Mouse (Mus musculus) gastrocnemius, postnatal 14 days (tissue): ENCODE results near the gene Tacr2. TPM values are rescaled to one million over a fixed set of nuclear protein-coding genes. Genes with fewer than 3 reads are reported as not detected.

Source experiments
- DNase-seq: peaks from one replicate; pipeline ENCODE4 v3.0.0; 2021; ENCODE audit warnings: mixed read lengths
- intact Hi-C: fragments of 180-260 bp; cut with DNase I; formaldehyde crosslinking; loops from one replicate; pipeline ENCODE4 v1.15.1; 2025; ENCODE audit warnings: low total_unique reads
- total RNA-seq, 2 experiments: library from RNA; stranded (reverse); gene quantifications; 2 replicates each; pipeline ENCODE4 v1.2.3; 2021

The Tacr2 gene
- total RNA-seq, 2 experiments from 2014 or later = not detected

GRCm38 (mm10) chr10:62236165-62236564 is 16.1 kb upstream of the Tacr2 start:
- DNase-seq = no peak

DNA sequence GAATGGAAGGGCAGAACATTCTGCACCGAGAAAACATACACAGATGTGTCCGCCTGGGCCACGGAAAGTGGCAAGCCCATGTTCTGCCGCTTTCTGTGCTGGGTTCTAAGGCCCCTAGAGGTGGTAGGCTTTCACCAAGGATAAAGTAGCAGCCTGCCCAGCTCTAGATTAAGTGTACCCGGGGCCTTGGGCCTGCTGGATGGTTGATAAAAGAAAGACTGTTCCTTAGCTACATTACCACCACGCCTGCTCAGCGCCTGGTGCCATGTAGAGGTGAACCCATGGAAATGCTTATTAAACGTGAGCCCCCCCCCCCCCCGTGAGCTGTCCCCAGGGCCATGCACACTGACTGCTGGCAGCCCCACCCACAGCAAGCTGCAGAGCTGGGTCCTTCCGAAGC is 15.0 kb upstream of the Tacr2 start:
- intact Hi-C loops = no loop called here
- DNase-seq = no peak

More at GRCm38 (mm10) chr10:62236165-62236564, 16.1 kb upstream of the Tacr2 start:
- intact Hi-C loops = no loop called here

DNA sequence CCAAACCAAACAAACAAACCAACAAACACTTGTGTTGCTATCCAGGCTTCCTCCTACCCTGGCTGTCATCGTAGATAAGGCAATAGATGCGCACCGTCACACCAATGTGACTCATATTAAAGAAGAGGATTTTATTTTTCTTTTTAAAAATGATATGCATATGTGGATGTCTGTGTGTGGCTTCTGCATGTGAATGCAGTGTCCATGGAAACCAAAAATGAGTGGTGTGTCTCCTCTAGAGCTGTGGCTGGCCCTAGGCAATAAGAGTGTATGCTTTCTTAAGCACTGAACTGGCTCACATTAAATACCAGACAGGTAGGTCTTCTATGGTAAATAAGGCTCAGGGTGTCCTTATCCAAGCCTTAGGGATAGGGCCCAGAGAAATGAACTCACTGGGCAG is 13.6 kb upstream of the Tacr2 start:
- intact Hi-C loops = no loop called here
- DNase-seq = no peak

DNA sequence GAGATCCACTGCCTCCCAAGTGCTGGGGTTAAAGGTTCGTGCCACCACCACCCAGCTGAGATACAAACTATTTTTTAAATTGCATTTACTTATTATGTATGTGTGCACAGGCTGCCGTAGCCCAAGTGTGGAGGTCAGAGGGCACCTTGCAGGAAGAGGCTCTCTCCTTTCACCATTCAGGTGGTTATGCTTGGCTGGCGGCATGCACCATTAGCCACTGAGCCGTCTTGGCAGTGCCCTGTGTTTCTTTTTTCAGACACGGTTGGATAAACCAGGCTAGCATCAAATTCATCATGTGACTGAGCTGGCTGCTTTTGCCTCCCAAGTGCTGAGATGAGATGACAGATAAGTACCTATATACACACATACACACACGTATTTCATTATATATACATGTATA is 13.0 kb upstream of the Tacr2 start:
- peak; percentile 63 for DNase-seq
- intact Hi-C loops = no loop called here

DNA sequence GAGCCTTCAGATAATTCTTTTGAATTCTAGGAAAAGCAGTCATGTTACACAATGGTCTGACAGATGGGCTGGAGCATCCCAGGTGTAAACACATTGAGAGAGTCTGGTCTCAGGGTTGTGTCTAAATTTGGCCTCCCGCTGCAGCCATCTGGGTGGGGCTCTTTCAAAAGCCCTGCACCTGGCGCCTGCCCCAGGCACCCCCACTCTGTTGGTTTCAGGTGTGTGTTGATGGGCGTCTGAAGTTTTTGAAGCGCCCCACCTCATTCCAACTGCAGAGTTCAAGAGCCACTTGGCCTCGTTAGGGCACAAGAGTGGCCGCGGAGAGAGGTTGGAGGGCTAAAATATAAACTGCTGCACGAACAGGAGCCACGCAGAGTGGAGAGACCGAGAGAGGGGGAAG is 9.9 kb upstream of the Tacr2 start:
- DNase-seq = no peak
- intact Hi-C loops = loop anchor here (5.0 kb wide), 1 partner anchor 135 kb away; no protein-coding TSS in a partner anchor

- intact Hi-C loops = loop anchor here (1.0 to 5.0 kb wide), 2 partner anchors 56 to 136 kb away; no protein-coding TSS in a partner anchor
- peak; percentile 29 for DNase-seq
Observed at GRCm38 (mm10) chr10:62242896-62243295, 9.3 kb upstream of the Tacr2 start.

DNA sequence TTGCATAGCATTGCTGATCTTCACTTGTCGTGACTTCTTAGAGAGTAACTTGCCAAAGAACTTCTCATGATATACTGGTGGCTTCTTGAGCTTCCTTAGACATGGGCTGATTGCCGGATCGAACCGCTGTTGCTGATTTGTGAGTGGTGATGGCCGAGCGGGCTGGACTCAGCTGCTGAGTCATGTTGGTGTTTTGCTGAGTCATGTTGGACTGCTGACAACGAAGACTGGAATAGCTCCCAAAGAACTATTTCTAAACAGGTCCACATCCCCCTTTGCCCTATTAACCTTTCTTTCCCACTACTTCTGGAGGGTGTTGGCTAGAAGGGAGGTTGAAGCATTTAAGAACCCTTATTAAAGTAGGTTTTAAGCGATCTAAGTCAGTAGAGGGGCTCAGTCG is 8.2 kb upstream of the Tacr2 start:
- intact Hi-C loops = loop anchor here (5.0 kb wide), 1 partner anchor 137 kb away; no protein-coding TSS in a partner anchor

GRCm38 (mm10) chr10:62247156-62247555 is 5.1 kb upstream of the Tacr2 start:
- no peak for DNase-seq
- intact Hi-C loops = no loop called here

More for the DNA sequence above, 8.2 kb upstream of the Tacr2 start:
- DNase-seq = no peak

DNA sequence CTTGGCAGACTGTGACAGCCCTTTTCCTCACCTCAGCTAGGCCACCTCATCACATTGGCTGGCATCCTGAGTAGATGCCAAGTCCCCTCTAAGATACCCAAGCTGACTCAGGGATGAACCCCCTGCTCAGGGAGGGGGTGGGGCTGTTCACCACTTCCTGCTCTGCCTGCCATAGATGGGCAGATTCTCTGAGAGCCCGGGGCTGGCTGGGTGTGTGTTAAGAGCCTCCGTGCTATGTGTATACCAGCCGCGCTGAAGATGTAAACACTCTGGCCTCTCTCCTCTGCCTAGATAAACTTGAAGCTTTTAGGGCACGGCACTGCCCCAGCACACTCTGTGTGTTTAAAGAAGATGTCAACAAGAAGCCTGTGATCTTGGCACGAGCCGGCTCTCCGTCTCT is 4.4 kb upstream of the Tacr2 start:
- intact Hi-C loops = no loop called here
- DNase-seq = no peak

- no peak for DNase-seq
- intact Hi-C loops = no loop called here
Observed at GRCm38 (mm10) chr10:62252496-62253235, 428 bp downstream of the Tacr2 start.

DNA sequence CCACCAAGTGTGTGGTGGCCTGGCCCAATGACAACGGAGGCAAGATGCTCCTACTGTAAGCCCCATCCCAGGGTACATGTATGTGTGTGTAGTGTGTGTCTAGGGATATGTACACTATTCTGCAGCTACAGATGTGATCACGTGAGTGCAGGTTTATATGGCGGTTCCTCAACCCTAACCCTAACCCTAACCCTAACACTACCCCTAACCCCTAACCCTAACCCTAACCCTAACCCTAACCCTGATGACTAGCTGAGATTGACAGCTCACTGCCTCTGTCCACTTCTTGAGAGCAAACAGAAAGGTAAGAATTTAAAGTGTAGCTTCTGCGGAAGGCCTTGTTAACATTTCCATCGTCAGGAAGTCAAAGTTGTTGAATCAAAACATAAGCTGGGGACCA is 6.1 kb downstream of the Tacr2 start:
- DNase-seq = no peak
- intact Hi-C loops = no loop called here

DNA sequence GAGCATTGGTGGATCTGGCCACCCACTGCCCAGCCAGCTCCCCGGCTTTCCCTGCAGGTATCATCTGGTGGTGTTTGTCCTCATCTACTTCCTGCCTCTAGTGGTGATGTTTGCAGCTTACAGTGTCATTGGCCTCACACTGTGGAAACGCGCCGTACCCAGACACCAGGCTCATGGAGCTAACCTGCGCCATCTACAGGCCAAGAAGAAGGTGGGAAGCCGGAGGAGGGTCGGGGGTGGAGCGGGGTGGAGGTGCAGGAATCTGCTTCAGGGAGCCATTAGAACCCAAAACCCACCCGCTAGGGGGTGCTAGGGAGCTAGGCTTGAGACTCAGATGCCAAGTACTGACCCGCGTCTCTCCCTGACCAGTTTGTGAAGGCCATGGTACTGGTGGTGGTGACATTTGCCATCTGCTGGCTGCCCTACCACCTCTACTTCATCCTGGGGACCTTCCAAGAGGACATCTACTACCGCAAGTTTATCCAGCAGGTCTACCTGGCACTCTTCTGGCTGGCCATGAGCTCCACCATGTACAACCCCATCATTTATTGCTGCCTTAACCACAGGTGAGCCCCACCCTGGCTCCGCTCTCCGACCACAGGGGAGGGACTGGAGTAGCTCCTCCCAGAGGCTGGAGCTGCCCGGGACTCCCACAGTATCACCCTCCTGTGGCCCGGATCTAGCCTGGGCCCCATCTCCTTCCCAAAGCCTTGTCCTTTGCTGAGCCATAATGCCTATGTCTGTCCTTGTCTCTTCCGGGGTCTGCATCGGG is 9.1 kb downstream of the Tacr2 start:
- peak; percentile 43 for DNase-seq

GRCm38 (mm10) chr10:62264299-62264698 is 12.1 kb downstream of the Tacr2 start:
- DNase-seq = no peak
- intact Hi-C loops = no loop called here

More for the DNA sequence above, 9.1 kb downstream of the Tacr2 start:
- intact Hi-C loops = no loop called here

- DNase-seq = no peak
- intact Hi-C loops = no loop called here
Observed at GRCm38 (mm10) chr10:62269278-62269677, 17.0 kb downstream of the Tacr2 start.

GRCm38 (mm10) chr10:62275235-62275634 is 23.0 kb downstream of the Tacr2 start:
- DNase-seq = peak; percentile 83
- intact Hi-C loops = loop anchor here (5.0 kb wide), 1 partner anchor 62 kb away; no protein-coding TSS in a partner anchor

DNA sequence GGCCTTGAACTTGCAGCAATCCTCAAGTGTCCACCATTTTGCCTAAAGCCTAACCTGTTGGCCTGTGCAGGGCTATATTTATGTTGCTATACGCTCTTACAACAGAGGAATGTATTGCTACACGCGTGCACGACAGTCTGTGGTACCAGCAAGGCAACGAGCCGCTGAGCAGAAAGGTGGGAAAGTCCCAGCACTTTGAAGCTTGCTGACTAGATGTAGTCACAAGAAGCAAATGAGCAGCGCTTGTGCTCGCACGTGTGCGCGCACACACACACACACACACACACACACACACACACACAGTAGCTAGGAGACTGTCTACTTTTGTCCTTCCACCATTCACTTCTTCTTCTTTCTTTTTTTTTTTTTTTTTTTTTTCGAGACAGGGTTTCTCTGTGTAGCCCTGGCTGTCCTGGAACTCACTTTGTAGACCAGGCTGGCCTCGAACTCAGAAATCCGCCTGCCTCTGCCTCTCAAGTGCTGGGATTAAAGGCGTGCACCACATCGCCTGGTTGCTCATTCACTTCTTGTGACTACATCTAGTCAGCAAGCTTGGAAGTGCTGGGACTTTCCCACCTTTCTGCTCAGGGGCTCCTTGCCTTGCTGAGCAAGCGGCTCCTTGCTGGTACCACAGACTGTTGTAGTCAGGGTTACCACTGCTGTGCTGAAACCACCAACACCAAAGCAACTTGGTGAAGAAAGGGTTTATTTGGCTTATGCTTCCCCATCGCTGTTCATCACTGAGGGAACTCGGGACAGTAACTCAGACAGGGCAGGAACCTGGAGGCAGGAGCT is 25.5 kb downstream of the Tacr2 start:
- DNase-seq = no peak
- intact Hi-C loops = loop anchor here (2.0 to 5.0 kb wide), 2 partner anchors 60 to 133 kb away; no protein-coding TSS in a partner anchor

- DNase-seq = no peak
- intact Hi-C loops = loop anchor here (5.0 kb wide), 1 partner anchor 58 kb away; no protein-coding TSS in a partner anchor
Observed at GRCm38 (mm10) chr10:62279066-62279465, 26.8 kb downstream of the Tacr2 start.

GRCm38 (mm10) chr10:62279671-62280070 is 27.4 kb downstream of the Tacr2 start:
- intact Hi-C loops = loop anchor here (5.0 kb wide), 1 partner anchor 58 kb away; no protein-coding TSS in a partner anchor
- no peak for DNase-seq

DNA sequence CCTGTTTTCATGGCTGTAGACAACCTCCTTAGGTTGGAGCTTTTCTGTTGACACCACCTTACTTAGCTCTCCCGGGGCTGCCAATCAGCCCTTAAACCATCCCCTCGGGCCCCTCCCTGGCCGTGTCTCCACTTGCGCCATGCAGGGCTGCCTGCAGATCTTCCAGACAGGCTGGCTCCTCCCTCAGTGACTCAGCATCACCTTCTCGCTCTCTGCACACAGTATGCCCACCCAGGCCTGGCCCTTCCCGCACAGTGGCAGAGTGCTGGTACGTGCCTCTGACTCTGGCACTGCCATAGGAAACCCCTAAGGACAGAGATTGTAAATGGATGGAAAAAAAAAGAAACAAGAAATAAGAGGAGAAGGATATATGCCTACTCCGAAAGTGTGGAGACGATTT is 30.5 kb downstream of the Tacr2 start:
- no peak for DNase-seq
- intact Hi-C loops = no loop called here
